Mouse (Mus musculus) testis, adult 2 months (tissue): ENCODE measurements around the gene Map3k20.

Experiments
- CTCF ChIP-seq: fragments of 200-500 bp; IDR thresholded peaks from 2 replicates; pipeline ENCODE4 v1.5.1; 2012; ENCODE audit warnings: low read depth, mild to moderate bottlenecking, inconsistent platforms, low read length, moderate library complexity; ENCODE audit not compliant: control insufficient read depth, insufficient read depth, insufficient replicate concordance
- POLR2A ChIP-seq: fragments of 200-500 bp; IDR thresholded peaks from 2 replicates; pipeline ENCODE4 v1.6.1; 2012; ENCODE audit warnings: low read depth, mild to moderate bottlenecking, inconsistent platforms, low read length, moderate library complexity; ENCODE audit not compliant: control insufficient read depth

DNA sequence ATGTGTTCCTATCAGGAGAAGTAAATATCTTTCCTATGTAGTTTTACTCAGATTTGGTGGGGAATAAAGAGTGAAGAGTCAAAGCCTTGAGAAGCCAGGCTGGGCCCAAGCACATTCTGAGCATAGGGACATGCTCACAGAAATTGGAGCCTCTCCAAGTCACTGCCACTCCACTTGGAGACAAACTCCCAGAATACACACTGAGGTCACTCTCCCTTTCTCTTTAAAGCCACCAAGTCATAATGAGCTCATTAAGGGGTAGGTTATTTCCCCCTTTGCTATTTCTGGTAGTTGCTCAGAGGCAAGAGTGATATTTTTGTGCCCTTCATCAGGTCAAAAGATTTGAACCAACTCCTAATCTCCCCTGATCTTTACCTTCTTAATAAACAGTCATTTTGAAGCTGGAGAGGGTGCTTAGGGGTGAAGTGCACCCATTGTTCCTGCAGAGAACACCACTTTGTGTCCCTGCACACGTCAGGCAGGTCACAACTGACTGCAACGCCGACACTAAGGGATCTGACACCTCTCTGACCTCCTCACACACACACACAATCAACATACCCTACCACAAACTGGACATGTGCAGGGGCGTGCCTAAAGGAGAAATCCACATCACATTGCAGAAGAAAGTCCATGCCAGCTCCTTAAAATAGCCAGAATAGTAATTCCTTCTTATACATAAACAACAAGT lies 15.6 kb upstream of the Map3k20 start:
- TF ChIP-seq POLR2A (no peak), CTCF (no peak)
